Mouse (Mus musculus): ENCODE measurements around the gene Ssbp3.

Ssbp3 gene

GRCm38 (mm10) chr4:106910201-106911172 lies at the start of gene Ssbp3:
Gene Ssbp3, plus strand, starts transcription at chr4:106910701.
- peak; percentile 88 for DNase-seq (ENCODE audit: extremely low spot score)

- no peak for DNase-seq (ENCODE audit: extremely low spot score)
Measured at GRCm38 (mm10) chr4:106861871-106862270, 48.6 kb upstream of the Ssbp3 start.

- DNase-seq (ENCODE audit: extremely low spot score) = no peak
Measured at GRCm38 (mm10) chr4:106862317-106862716, 48.2 kb upstream of the Ssbp3 start.

- no peak for DNase-seq (ENCODE audit: extremely low spot score)
Measured at GRCm38 (mm10) chr4:106862767-106863370, 47.6 kb upstream of the Ssbp3 start.

GRCm38 (mm10) chr4:106865415-106866110 lies 44.9 kb upstream of the Ssbp3 start:
- no peak for DNase-seq (ENCODE audit: extremely low spot score)

GRCm38 (mm10) chr4:106866381-106866780 lies 44.1 kb upstream of the Ssbp3 start:
- DNase-seq (ENCODE audit: extremely low spot score) = no peak

GRCm38 (mm10) chr4:106866845-106867244 lies 43.7 kb upstream of the Ssbp3 start:
- peak; percentile 87 for DNase-seq (ENCODE audit: extremely low spot score)

- no peak for DNase-seq (ENCODE audit: extremely low spot score)
Measured at GRCm38 (mm10) chr4:106868737-106869438, 41.6 kb upstream of the Ssbp3 start.

GRCm38 (mm10) chr4:106869539-106869951 lies 41.0 kb upstream of the Ssbp3 start:
- no peak for DNase-seq (ENCODE audit: extremely low spot score)

GRCm38 (mm10) chr4:106870556-106870955 lies 39.9 kb upstream of the Ssbp3 start:
- DNase-seq (ENCODE audit: extremely low spot score) = no peak

- DNase-seq (ENCODE audit: extremely low spot score) = no peak
Measured at GRCm38 (mm10) chr4:106874501-106874900, 36.0 kb upstream of the Ssbp3 start.

- no peak for DNase-seq (ENCODE audit: extremely low spot score)
Measured at GRCm38 (mm10) chr4:106881101-106881500, 29.4 kb upstream of the Ssbp3 start.

- DNase-seq (ENCODE audit: extremely low spot score) = no peak
Measured at GRCm38 (mm10) chr4:106883149-106883548, 27.4 kb upstream of the Ssbp3 start.

- no peak for DNase-seq (ENCODE audit: extremely low spot score)
Measured at GRCm38 (mm10) chr4:106886307-106887085, 24.0 kb upstream of the Ssbp3 start.

GRCm38 (mm10) chr4:106896086-106896485 lies 14.4 kb upstream of the Ssbp3 start:
- no peak for DNase-seq (ENCODE audit: extremely low spot score)

- no peak for DNase-seq (ENCODE audit: extremely low spot score)
Measured at GRCm38 (mm10) chr4:106898923-106899322, 11.6 kb upstream of the Ssbp3 start.

- DNase-seq (ENCODE audit: extremely low spot score) = no peak
Measured at GRCm38 (mm10) chr4:106899471-106899870, 11.0 kb upstream of the Ssbp3 start.

GRCm38 (mm10) chr4:106900718-106901117 lies 9.8 kb upstream of the Ssbp3 start:
- peak; percentile 20 for DNase-seq (ENCODE audit: extremely low spot score)

- DNase-seq (ENCODE audit: extremely low spot score) = no peak
Measured at GRCm38 (mm10) chr4:106901610-106902009, 8.9 kb upstream of the Ssbp3 start.

- no peak for DNase-seq (ENCODE audit: extremely low spot score)
Measured at GRCm38 (mm10) chr4:106902157-106902556, 8.3 kb upstream of the Ssbp3 start.

- no peak for DNase-seq (ENCODE audit: extremely low spot score)
Measured at GRCm38 (mm10) chr4:106905898-106906297, 4.6 kb upstream of the Ssbp3 start.

Measured in embryo, embryonic 9.5 days (tissue).